Mouse (Mus musculus) spleen, adult 2 months (tissue): ENCODE measurements around the gene Serp2.

Experiments used
- CTCF ChIP-seq: fragments of 200-500 bp; IDR thresholded peaks from 2 replicates; pipeline ENCODE4 v1.5.1; 2011; ENCODE audit warnings: mild to moderate bottlenecking, inconsistent platforms; ENCODE audit not compliant: insufficient read depth, insufficient read length, insufficient replicate concordance; ENCODE audit errors: extremely low read depth
- POLR2A ChIP-seq: fragments of 200-500 bp; IDR thresholded peaks from 2 replicates; pipeline ENCODE4 v1.6.1; 2011; ENCODE audit warnings: low read depth, low read length, inconsistent platforms

DNA sequence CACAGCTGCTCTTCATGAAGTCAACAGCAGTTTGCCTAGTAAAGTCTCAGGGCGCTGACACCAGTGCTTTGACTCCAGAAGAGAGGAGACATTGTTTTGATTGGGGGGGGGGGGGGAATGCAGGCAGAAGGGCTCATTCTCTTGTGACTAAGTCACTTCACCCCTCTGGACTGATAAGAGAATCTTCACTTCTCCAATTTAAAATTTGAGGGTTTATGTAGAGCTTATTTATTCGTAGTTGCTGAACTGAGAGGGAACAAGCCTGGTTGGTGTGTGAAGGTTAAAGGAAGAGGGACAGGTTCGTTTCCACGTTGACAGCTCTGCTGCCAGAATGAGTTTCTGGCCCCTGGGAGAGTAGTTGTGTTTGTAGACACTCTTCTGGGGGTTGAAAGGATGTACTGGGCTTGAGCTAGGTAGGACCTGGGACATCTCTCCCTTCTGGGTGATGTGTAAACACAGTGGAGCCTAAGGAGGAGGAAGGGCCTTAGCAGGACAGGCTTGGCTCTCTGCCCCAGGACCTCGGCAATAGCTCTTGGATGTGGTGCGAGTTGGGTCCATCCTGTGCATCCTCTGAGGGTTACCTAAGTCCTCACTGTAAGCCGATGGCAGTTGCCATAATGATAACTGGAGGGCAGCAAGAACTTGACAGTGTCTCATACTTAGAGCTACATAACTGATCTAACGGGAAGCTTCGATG, 48.7 kb downstream of the Serp2 start:
- TF ChIP-seq POLR2A = no peak
- TF ChIP-seq CTCF = no peak
